Mouse (Mus musculus): Measurements from ENCODE around the gene Fbxo46. TPM values are rescaled to one million over a fixed set of nuclear protein-coding genes. Genes with fewer than 3 reads are reported as not detected.

The Fbxo46 gene
- total and polyA plus RNA-seq, 3 experiments, result 10.1 to 13.7 TPM; not detected in 1

DNA sequence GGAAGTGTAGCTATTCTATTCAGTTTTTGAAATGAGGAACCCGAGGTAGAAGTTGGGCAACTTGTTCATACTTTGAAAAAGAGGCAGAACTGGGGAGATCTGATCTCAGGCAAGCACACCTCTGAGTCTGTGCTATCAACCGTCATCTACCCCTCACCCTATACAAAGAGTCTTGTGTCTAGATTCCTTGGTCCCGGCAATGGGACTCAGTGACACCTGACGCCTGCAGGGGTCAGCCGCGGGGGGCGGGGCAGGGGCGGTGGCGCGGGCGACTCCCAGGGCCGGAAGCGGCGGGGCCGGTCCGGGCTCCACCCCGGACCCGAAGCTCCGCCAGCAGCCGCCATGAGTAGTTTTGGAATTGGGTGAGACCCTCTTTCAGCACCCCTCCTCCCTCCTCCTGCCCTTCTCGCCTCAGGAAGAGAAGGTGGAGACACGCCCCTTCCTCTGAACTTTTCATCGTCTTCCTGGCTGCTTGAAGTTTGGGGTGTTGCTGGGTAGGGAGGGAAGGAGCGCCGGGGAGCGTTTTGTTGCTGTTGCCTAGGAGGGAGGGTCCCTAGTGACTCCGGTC, 61.3 kb downstream of the Fbxo46 start (continued):
- TF ChIP-seq ZKSCAN1 (IDR thresholded peaks at IDR 0.05; ENCODE audit: low read depth, low read length) (no peak), BHLHE40 (IDR thresholded peaks at IDR 0.05; ENCODE audit: borderline replicate concordance, low read depth, low read length) (no peak), ZNF384 (IDR thresholded peaks at IDR 0.05; ENCODE audit: low read depth, low read length) (no peak), MAFK (IDR thresholded peaks at IDR 0.05; ENCODE audit: borderline replicate concordance, low read depth, low read length) (no peak), RAD21 (IDR thresholded peaks at IDR 0.05; ENCODE audit: low read depth, low read length) (no peak), KAT2A (conservative IDR thresholded peaks at IDR 0.05; ENCODE audit: low read depth, low read length) (no peak), POLR2A (IDR thresholded peaks at IDR 0.05; ENCODE audit: control insufficient read depth in 1 of 2, insufficient read depth in 1 of 2, low read depth in 1 of 2, low read length in 2 of 2, poor library complexity in 1 of 2) (peak; percentile 49 to 57; a peak in 2 of 4 replicates), E2F4 (IDR thresholded peaks at IDR 0.05; ENCODE audit: borderline replicate concordance, low read depth, low read length) (no peak), POLR2AphosphoS2 (IDR thresholded peaks at IDR 0.05; ENCODE audit: low read length) (no peak), ETS1 (IDR thresholded peaks at IDR 0.05; ENCODE audit: low read depth, low read length) (peak; percentile 39; the same call in 1 of the 2 replicates), CTCF (IDR thresholded peaks at IDR 0.05 in 2 of 3, conservative IDR thresholded peaks at IDR 0.05 in 1 of 3; ENCODE audit: control insufficient read depth in 1 of 3, insufficient read depth in 1 of 3, low read depth in 2 of 3, low read length in 3 of 3, poor library complexity in 1 of 3, severe bottlenecking in 1 of 3) (peak in 1 of 3 experiments; percentile 19; a peak in 1 of 6 replicates), SMC3 (IDR thresholded peaks at IDR 0.05; ENCODE audit: low read depth, low read length) (no peak; the same call in 1 of the 2 replicates), TBP (IDR thresholded peaks at IDR 0.05; ENCODE audit: low read depth, low read length) (no peak)

GRCm38 (mm10) chr7:19184250-19184649, 64.6 kb downstream of the Fbxo46 start:
- DNase-seq (ENCODE audit: low read depth, low spot score), result no peak
- no peaks in the 10 kb centered on the region for H3K9me3 ChIP-seq (replicated peaks; ENCODE audit: insufficient read depth, low read length)
- TF ChIP-seq MYB (IDR thresholded peaks at IDR 0.05; ENCODE audit: low read depth, low read length) (no peak), SIN3A (IDR thresholded peaks at IDR 0.05; ENCODE audit: low read length) (no peak), ETS1 (IDR thresholded peaks at IDR 0.05; ENCODE audit: low read depth, low read length) (no peak), JUND (IDR thresholded peaks at IDR 0.05; ENCODE audit: low read depth, low read length) (no peak), POLR2A (IDR thresholded peaks at IDR 0.05; ENCODE audit: control insufficient read depth in 1 of 2, insufficient read depth in 1 of 2, low read depth in 1 of 2, low read length in 2 of 2, poor library complexity in 1 of 2) (no peak), ZKSCAN1 (IDR thresholded peaks at IDR 0.05; ENCODE audit: low read depth, low read length) (no peak), TAL1 (IDR thresholded peaks at IDR 0.05; ENCODE audit: low read length) (no peak), EP300 (IDR thresholded peaks at IDR 0.05; ENCODE audit: low read depth in 1 of 2, low read length in 2 of 2) (no peak), USF2 (IDR thresholded peaks at IDR 0.05; ENCODE audit: borderline replicate concordance in 1 of 2, insufficient read depth in 1 of 2, low read depth in 1 of 2, low read length in 2 of 2) (no peak), E2F4 (IDR thresholded peaks at IDR 0.05; ENCODE audit: borderline replicate concordance, low read depth, low read length) (no peak), ELF1 (IDR thresholded peaks at IDR 0.05; ENCODE audit: low read depth, low read length) (no peak), ZC3H11A (IDR thresholded peaks at IDR 0.05; ENCODE audit: low read depth, low read length) (no peak), USF1 (IDR thresholded peaks at IDR 0.05; ENCODE audit: low read depth, low read length) (no peak), HCFC1 (IDR thresholded peaks at IDR 0.05; ENCODE audit: low read depth, low read length) (no peak), ZNF384 (IDR thresholded peaks at IDR 0.05; ENCODE audit: low read depth, low read length) (no peak), CTCF (IDR thresholded peaks at IDR 0.05 in 2 of 3, conservative IDR thresholded peaks at IDR 0.05 in 1 of 3; ENCODE audit: control insufficient read depth in 1 of 3, insufficient read depth in 1 of 3, low read depth in 2 of 3, low read length in 3 of 3, poor library complexity in 1 of 3, severe bottlenecking in 1 of 3) (no peak)
- H3K4me1 ChIP-seq (ENCODE audit: control insufficient read depth in 1 of 2, insufficient read depth in 2 of 2, low read length in 2 of 2), result peaks cover 9 to 24% of the 10 kb centered on the region in 2 experiments
- peaks cover 0 to 5% of the 10 kb centered on the region in 2 experiments; a peak in 3 of 4 replicates for H3K36me3 ChIP-seq (ENCODE audit: control insufficient read depth in 1 of 2, insufficient read depth in 2 of 2, low read length in 2 of 2)
- no peaks in the 10 kb centered on the region for H3K79me2 ChIP-seq (ENCODE audit: control insufficient read depth, insufficient read depth, low read length, poor library complexity)
- no peak overlapping the region for H3K9ac ChIP-seq (ENCODE audit: control insufficient read depth, low read depth, low read length, poor library complexity, severe bottlenecking)
- no peaks in the 10 kb centered on the region for H3K27me3 ChIP-seq (ENCODE audit: control insufficient read depth in 1 of 2, insufficient read depth in 2 of 2, low read length in 2 of 2)
- no peak overlapping the region for H3K27ac ChIP-seq (ENCODE audit: control insufficient read depth, low read depth, low read length)
- H3K4me3 ChIP-seq (ENCODE audit: control insufficient read depth in 1 of 2, insufficient read depth in 1 of 2, low read depth in 2 of 2, low read length in 2 of 2), result no peak overlapping the region
